Mouse (Mus musculus) brain, embryonic 18.5 days (tissue): ENCODE measurements around the gene Setd4.
"Not testable (repeated sequence)": the region's sequence is repeated elsewhere in the genome, so short reads cannot be mapped to it uniquely, and the experiment has no call there.

Source experiments
- DNase-seq: peaks from one replicate; pipeline ENCODE4 v3.0.0-alpha.2; 2012; ENCODE audit warnings: low read depth, low spot score

Setd4 gene

DNA sequence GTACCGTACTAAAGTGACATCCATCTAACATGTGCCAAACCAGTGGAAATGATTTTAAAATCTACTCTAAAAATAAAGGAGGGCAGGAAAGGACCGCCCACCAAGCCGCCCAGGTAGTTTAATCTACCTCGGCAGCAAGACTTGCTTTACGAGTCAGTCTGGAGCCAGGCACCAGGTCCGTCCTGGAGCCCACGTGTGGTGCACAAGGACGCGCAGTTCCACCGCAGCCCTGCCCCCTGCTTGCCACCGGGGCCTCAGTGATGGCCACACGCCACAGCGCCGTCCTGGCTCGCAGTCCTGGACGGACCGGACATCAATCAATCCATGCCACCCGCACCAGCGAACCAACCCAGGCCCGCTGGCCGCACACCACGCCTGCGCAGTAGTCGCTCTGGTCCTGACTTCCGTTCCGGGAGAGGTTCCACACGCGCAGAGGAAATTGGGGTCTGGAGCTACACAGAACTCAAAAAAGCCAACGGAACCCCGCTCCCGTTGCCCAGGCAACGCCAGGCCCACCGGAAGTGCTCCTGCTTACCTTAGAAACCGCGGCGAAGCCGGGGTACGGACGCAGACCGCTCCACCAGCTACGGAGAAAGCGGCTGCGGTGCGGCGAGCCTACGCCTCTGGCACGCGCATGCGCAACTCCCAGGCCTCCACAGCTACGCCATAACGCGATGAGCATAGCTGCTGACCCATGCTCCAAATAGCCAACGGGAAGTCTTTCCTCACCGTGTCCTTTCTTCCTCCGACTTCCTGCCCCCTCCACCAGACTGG, at the start of gene Setd4:
Setd4 (minus strand) TSS at position 625 of the 774 bp plus-strand sequence.
- DNase-seq: peak; percentile 90

DNA sequence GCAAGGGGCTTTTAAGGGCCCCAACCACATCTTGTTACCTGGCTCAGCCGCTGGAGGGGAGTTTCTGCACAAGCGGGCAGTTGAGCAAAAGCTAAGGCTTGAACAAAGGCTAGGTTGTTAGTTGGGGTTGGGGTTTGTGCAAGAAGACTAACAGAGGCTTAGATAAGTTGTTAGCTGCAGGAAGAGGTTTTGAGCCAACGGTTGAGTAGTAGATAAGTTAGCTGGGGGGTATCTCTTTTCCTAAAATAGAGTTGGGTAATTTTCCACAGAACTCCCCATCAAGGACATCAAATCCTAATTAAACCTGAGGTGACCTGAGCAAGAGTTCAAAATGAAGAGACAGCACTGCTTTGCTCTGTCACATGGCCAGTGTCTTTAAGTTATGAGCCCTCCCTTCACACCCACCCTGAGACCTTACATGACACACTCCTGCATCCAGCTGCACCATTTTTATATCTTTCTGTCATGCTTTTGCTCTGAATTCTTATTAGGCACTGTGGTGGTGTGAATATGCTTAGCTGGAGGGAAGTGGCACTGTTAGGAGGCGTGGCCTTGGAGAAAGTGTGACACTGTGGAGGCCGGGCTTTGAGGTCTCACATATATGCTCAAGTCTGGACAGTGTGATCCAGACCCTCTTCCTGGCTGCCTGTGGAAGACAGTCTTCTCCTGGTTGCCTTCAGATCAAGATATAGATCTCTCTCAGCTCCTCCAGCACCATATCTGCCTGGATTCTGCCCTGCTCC, 44.7 kb upstream of the Setd4 start:
- no peak for DNase-seq

DNA sequence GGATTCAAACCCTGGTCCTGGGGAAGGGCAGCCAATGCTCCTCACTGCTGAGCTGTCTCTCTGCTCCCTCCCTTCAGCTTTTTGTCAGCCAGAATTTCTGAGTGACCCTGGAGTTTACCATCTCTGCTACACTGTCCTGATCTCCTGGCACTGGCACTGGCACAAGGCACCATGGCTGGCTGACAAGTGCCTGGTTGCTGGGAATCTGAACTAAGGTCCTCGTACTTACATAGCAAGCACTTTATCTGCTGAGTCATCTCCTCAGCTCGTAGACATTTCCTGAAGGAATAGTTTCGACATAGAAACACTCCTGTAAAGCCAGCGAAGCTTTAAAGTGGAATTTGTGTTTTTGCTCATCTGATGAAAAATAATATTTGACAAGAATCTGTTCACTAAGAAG, 40.1 kb upstream of the Setd4 start:
- DNase-seq: no peak

DNA sequence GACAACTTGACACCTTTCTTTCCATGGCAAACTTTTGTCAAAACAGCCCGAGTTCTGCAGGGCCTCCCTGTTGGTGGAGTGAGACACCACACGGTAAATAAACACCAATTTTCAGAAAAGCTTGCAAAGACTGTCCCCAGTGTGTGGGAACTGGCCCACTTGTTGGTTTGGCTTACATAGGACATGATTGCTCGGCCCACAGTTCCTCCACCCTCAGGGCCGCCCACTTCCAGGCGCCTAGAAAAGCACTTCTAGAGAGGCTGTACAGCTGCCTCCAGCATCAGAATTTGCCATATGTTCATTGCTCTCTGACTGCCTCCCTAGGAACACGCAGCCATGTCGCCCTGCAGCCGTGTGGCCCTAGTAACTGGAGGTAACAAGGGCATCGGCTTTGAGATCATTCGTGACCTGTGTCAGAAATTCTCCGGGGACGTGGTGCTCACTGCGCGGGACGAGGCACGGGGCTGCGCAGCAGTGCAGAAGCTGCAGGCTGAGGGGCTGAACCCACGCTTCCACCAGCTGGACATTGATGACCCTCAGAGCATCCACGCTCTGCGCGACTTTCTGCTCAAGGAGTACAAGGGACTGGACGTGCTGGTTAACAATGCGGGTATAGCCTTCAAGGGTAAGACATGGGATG, 24.0 kb upstream of the Setd4 start, which contains the start of gene Gm5678:
Gm5678 (plus strand) TSS at position 337 of the 640 bp plus-strand sequence.
- DNase-seq: no peak

DNA sequence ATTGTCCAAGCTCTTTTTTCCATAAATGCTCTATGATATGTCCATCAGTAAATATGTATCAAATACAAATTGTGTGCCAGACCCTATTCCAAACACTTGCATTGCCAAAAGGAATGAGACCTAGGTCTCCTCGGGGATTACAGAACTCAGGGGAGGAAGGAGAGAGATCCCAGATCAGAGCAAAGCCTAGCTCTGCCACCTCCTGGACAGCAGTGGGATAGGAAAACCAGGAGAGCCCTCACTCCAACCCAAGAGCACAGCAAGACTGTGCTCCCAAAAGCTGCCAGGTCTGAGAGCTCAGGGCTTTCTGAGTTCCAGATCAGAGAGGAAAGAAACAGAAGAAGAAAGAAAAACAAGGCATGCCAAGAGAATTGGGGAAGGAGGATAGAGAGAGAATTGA, 22.9 kb upstream of the Setd4 start:
- no peak for DNase-seq

DNA sequence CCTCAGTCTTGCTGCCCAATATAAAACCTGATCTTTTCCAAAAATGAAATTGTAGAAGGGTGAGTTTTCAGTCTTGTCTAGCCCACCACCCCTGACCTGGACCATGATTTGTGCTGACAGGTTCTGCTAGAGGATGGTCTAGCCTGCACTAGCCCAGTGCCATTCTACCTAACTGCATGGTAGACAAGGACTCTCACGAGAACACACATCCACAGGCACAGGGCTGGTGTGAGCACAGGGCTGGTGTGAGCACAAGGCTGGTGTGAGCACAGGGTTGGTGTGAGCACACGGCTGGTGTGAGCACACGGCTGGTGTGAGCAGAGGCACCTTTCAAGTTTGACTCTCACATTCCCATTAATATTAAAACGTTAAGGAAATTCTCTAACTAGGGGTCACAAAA, 20.8 kb upstream of the Setd4 start:
- no peak for DNase-seq

DNA sequence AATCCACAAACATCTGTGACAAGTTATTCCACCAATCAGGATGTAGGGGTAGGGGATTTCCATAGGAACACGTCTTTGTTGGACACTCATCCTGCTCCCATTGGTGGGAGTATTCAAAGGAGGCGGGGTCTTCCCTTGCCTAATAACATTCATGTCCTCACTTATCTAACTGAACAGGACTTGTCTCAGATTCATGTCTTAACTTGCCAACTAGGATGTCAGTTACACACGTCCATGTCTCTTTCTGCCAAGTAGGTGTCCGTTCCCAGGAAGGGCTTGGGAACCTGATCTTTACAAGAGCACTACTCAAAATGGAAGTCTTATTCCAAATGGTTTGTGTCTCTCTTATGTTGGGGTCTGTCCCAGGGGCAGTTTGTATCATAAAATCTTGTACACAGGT, 19.9 kb upstream of the Setd4 start:
- DNase-seq: not testable (repeated sequence)

DNA sequence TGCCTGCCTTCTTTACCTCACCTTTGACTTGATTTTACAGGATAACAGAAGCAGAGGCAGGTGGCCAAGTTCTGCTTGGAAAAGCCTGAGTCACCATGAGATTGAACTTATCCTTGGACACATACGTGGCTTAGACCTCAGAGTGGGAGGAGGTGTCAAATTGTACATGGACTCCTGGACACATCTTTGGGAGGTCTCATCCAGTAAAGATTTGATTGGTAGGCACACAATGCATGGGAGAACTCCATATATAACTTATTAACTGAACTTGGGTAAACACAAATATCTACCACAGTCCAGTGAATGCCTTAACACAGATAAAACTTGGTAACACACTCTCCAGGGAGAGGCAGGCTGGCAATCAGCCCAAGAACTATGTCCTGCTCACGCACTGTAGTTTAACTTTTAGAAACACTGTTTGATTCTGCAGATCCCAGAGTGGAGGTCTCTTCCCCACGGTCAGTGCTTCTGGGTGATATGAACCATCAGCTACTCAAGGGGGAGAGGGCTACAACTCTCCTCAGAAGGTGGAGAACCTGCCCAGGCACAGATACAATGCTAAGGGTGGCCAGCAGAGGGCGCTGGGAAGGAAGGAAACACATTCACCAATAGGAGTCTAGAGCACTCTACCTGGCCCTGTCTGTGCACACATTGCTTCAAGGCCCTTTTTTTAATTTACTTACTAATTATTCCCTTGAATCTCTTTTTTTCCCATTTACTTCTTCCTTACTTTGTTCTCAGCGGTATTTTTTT, 11.4 kb upstream of the Setd4 start:
- no peak for DNase-seq

DNA sequence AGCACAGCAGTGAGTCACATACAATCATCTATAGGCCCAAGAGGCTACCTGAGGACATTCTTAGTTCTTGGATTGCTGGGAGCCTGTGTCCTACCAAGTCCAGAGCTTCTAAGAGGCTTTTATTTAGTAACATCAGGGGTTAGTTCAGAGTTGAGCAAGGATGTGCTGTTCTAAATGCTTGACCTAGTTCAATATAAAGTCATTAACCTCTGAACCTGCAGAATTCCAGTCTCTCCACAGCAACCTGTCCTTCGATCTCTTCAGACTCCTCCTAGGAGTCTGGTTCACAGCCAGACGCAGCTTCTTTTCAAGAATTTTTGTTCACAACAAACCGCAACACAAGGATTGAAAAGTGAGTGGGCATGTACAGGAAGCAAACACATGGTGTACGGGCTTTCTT, 7.1 kb upstream of the Setd4 start:
- DNase-seq: no peak

DNA sequence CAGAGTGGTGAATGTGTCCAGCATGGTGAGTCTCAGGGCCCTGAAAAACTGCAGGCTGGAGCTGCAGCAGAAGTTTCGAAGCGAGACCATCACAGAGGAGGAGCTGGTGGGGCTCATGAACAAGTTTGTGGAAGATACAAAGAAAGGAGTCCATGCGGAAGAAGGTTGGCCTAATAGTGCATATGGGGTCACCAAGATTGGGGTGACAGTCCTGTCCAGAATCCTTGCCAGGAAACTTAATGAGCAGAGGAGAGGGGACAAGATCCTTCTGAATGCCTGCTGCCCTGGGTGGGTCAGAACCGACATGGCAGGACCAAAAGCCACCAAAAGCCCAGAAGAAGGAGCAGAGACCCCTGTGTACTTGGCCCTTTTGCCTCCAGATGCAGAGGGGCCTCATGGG, 5.9 kb upstream of the Setd4 start:
- no peak for DNase-seq

DNA sequence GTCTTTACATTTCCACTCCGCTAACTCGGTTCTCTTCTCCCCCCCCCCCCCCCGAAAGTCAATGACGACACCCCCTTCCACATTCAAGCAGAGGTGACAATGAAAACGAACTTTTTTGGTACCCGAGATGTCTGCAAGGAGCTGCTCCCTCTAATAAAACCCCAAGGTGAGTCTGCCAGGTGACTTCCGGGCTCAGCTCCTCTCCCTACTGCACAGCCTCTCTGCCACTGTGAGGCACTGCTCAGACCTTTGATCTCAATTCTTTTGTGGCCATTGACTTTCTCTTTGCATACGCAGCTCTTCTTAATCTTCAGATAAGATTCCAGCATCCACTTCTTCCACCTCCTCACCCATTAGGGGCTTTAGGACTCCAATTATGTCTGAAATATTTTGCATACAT, 4.9 kb upstream of the Setd4 start:
- DNase-seq: no peak

DNA sequence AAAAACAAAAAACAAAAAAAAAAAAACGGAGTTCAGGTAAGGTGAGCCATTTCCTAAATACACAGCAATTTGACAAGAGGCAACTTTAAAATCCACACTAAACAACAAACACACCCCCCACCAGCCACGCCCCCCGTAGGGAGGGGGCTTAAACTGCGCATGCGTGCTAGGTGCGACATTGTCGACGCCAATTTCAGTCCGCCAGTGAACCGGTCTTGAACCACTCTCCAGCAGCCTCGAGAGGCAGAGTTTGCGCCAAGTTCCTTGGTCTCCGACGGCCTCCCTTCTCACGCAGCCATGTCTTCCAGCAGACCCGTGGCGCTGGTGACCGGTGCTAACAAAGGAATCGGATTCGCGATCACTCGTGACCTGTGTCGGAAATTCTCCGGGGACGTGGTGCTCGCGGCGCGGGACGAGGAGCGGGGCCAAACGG, 3.8 kb upstream of the Setd4 start:
- peak; percentile 74 for DNase-seq

DNA sequence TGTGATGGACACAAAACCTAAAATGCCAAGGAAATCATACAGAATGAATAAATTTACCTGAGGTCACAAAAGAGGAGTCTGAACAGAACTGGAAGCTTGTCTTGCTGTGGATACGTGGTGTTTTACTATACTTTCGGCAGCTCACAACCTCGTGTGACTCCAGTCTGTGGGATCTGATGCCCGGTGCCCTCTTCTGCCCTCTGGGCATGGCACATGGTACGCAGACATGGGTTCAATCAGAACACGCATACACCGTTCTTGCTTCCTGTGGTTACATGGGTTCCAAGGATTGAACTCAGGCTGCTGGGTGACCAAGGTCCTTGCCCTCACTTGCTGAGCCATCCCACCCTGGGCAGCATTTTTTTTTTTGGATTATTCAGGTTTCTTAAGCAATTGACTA, 2.3 kb upstream of the Setd4 start:
- no peak for DNase-seq

DNA sequence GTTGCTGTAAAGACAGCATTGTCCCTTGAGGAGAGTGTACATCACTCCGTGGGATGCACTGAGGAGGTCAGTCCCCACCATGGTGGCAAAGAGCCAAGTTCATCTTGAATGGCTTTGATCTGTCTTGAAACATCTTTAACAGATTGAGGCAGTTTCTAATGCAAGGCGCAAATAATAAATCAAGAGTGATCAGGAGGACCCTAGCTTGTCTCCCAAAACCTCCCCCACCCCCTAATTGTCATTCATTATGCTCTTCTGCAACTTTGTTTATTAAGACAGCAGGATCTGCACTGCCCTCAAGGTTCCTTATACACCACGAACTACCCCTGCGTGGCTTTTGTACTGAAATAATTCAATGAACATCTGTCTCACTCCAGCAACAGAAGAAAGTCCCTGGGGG, 1.7 kb upstream of the Setd4 start, which contains the start of gene Cbr1:
Cbr1 (plus strand) TSS at position 301 of the 400 bp plus-strand sequence.
- DNase-seq: no peak

DNA sequence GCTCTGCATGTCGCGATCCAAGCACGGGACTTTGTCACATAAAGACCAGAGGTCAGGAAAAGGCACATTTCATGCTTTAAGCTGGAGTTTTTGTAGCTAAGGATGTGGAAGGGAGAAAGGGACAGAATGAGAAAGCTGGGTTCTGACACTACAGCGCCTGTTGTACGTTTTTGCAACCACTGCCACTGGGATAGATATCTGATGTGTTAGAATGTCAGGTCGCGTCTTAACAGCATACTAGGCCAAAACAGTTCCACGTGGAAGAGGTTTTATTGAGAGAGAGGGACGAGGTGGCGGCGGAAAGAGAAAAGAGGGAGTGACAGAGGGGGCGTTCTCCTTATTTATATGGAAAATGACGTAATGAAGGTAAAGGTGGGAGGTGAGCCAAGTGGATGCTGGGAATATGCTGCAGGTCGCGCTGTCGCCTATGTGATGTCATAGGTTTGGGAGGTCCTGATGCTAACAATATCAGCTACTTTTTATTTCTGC, 662 bp upstream of the Setd4 start:
- peak; percentile 43 for DNase-seq

DNA sequence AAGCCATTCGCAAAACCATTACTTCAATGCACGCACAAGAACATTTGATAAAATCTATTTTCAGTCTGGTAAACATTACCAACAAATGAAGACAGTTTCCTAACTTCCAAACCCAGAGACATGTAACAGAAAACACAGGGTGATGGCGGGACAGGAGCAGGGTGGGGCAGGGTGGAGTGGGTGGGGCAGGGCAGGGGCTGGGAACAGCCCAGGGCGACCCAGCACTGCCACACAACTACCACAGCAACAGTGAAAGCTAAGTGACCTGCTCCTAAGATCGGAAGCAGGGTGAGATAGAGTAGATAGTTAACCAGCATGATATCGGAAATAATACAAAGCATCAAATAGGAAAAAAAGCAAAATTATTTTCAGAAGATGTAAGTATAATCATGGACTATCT, 4.4 kb downstream of the Setd4 start:
- DNase-seq: no peak

DNA sequence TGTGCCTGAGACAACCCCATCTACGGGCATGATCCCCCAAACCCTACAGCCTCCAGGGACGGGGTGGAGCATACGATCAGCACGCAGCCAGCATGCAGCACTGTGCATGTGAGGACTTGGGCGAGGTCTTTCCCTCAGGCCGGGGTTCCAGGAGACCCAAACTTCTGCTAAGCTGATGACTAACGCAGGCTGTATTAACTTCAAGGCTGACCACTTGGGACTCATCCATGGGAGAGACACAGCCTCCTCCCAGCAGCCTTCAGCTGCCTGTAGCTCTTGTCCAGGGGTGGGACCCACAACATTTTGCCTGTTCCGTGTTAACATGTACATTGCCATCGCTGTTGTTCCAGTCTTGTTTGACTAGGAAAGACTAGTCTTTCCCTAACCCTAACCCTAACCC, 6.3 kb downstream of the Setd4 start:
- no peak for DNase-seq

DNA sequence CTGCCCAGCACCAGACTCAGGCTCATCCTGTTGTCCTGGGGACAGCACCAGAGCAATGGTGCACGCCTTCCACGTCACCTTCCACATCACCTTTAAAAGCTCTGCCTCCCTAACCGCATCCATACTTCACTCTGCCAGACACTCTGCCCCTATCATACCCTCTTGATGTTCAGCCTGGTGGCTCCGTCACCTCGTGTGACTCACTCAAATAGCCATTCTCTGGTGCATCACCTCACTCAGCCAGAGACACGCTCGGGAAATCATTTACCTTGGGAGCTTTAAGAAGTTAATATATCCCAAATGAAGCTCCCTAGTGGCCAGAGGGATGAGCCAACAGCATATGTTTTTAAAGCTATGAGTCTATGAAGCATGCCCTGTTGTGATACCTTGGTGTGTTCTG, 7.1 kb downstream of the Setd4 start:
- DNase-seq: no peak

DNA sequence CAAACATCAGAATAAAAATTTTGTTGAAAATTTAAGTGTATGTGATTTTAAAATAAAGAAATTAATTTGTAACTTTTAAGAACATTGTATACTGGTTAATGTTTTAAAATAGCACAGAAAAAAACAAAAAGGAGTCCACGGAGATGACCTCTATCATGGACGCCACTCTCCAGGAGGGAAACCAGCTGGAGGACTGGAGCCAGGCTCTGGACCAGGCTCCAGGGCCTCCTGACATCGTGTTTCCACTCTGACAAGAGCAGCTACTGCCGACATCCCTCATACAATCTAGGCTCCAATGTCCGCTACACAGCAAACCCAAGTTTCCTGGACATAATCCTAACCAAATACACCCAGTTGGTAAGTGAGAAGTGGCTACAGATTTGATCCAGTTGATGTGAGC, 8.1 kb downstream of the Setd4 start:
- DNase-seq: no peak

DNA sequence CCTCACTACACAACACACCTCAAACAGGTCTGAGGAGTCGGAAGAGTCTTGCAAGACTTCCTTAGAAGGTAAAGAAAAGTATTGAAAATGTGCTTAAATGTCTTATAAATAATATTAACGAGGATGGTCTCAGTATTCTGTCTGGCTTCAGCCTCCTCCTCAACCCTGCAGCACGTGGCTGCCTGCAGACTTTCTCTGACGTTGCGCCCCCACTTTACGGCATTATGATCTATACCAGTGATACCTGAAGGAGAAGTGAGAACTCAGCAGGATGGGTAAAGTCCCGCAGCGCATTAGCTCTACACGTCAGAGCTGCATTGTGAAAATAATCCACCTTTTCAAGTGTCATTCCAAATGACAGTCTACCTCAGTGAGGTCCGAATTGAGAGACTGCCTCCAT, 9.4 kb downstream of the Setd4 start:
- DNase-seq: no peak

DNA sequence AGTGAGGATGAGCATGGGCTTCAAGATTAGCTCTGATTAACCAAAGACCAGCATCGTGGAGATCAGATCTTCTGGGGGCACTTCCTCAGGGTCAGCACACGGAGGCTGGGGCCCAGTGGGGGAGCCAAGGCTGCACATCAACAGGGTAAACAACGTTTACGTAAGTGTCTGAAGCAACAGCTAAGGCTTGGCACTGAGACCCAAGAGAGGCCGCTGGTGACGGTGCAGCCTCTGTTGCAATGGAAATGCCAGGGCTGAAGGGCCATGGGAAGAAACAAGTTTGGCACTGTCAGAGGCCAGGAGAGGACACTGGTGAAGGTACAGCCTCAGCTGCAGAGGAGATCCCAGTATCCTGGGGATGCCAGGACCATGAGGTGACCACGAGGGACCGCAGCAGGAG, 10.5 kb downstream of the Setd4 start:
- no peak for DNase-seq

DNA sequence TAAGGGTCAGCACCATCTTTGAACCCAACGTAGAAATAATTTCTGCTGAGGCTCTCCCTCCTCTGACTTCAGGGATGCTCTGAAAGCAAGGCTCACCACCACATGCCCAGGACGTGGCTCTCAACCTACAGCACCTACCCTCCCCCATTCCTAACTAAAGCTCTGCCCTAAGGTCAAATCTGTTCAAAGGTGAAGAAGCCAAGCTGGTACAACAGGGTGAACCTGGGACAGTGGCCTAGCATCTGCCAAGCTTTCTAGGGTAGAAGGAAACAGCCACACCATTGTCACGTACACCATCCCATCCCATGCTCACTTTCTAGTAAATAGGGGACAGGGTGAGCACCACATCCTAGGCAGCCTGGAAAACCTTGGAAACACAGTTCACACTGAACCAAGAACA, 11.2 kb downstream of the Setd4 start:
- DNase-seq: no peak
